Mouse (Mus musculus): ENCODE data around the gene Cmss1. TPM values are rescaled to one million over a fixed set of nuclear protein-coding genes. Genes with fewer than 3 reads are reported as not detected.

Cmss1 gene
- polyA plus RNA-seq, 1 experiment from 2014 or later, result 50.4 TPM

GRCm38 (mm10) chr16:57302792-57303698 is 303.6 kb downstream of the Cmss1 start:
- WGBS, result 84% methylated on average over 25 of the region's 25 CpGs

GRCm38 (mm10) chr16:57301512-57302115 is 305.1 kb downstream of the Cmss1 start:
- ATAC-seq (ENCODE audit: insufficient number of reproducible peaks, insufficient read depth, low FRiP score, low read depth), result no peak
- no peak overlapping the region for H3K27ac ChIP-seq (ENCODE audit: low read length)
- no peak overlapping the region for H3K4me3 ChIP-seq (ENCODE audit: low read depth, low read length)
- 81% methylated on average over 9 of the region's 9 CpGs for WGBS
- H3K9ac ChIP-seq (replicated peaks; ENCODE audit: low read depth, low read length), result no peak overlapping the region
- no peak overlapping the region for H3K4me2 ChIP-seq (replicated peaks; ENCODE audit: low read depth, low read length)
- H3K27me3 ChIP-seq (ENCODE audit: control insufficient read depth, insufficient read depth, low read length), result no peaks in the 10 kb centered on the region
- peaks cover 5% of the 10 kb centered on the region; the same call in 1 of the 2 replicates for H3K4me1 ChIP-seq (ENCODE audit: control insufficient read depth, insufficient read depth, low read length)
- no peaks in the 10 kb centered on the region for H3K36me3 ChIP-seq (ENCODE audit: control insufficient read depth, insufficient read depth, low read length)
- H3K9me3 ChIP-seq (ENCODE audit: control insufficient read depth, low read depth, low read length), result no peaks in the 10 kb centered on the region

More at GRCm38 (mm10) chr16:57302792-57303698, 303.6 kb downstream of the Cmss1 start:
- no peak overlapping the region for H3K4me3 ChIP-seq (ENCODE audit: low read depth, low read length)
- H3K27me3 ChIP-seq (ENCODE audit: control insufficient read depth, insufficient read depth, low read length), result no peaks in the 10 kb centered on the region
- no peaks in the 10 kb centered on the region for H3K36me3 ChIP-seq (ENCODE audit: control insufficient read depth, insufficient read depth, low read length)
- H3K4me1 ChIP-seq (ENCODE audit: control insufficient read depth, insufficient read depth, low read length), result peaks cover 5% of the 10 kb centered on the region; the same call in 1 of the 2 replicates
- no peaks in the 10 kb centered on the region for H3K9me3 ChIP-seq (ENCODE audit: control insufficient read depth, low read depth, low read length)
- H3K9ac ChIP-seq (replicated peaks; ENCODE audit: low read depth, low read length), result no peak overlapping the region
- no peak overlapping the region for H3K27ac ChIP-seq (ENCODE audit: low read length)
- ATAC-seq (ENCODE audit: insufficient number of reproducible peaks, insufficient read depth, low FRiP score, low read depth), result no peak
- no peak overlapping the region for H3K4me2 ChIP-seq (replicated peaks; ENCODE audit: low read depth, low read length)

- no peak for ATAC-seq (ENCODE audit: insufficient number of reproducible peaks, insufficient read depth, low FRiP score, low read depth)
- Histone ChIP-seq H3K4me2 (replicated peaks; ENCODE audit: low read depth, low read length) (no peak overlapping the region), H3K36me3 (ENCODE audit: control insufficient read depth, insufficient read depth, low read length) (no peaks in the 10 kb centered on the region), H3K27me3 (ENCODE audit: control insufficient read depth, insufficient read depth, low read length) (no peaks in the 10 kb centered on the region), H3K9ac (replicated peaks; ENCODE audit: low read depth, low read length) (no peak overlapping the region), H3K4me1 (ENCODE audit: control insufficient read depth, insufficient read depth, low read length) (no peaks in the 10 kb centered on the region), H3K9me3 (ENCODE audit: control insufficient read depth, low read depth, low read length) (no peaks in the 10 kb centered on the region), H3K4me3 (ENCODE audit: low read depth, low read length) (no peak overlapping the region), H3K27ac (ENCODE audit: low read length) (no peak overlapping the region)
- WGBS, result 84% methylated on average over 10 of the region's 10 CpGs
Observed at GRCm38 (mm10) chr16:57295216-57295934, 311.3 kb downstream of the Cmss1 start.

- no peak within 1 kb of the TSS for H3K9ac ChIP-seq (replicated peaks; ENCODE audit: low read depth, low read length)
- WGBS, result 83% methylated on average over 2 of the region's 2 CpGs
- no peak within 1 kb of the TSS for H3K27ac ChIP-seq (ENCODE audit: low read length)
- H3K4me2 ChIP-seq (replicated peaks; ENCODE audit: low read depth, low read length), result no peak within 1 kb of the TSS
- no peaks in the 10 kb centered on the region for H3K9me3 ChIP-seq (ENCODE audit: control insufficient read depth, low read depth, low read length)
- no peaks in the 10 kb centered on the region for H3K4me1 ChIP-seq (ENCODE audit: control insufficient read depth, insufficient read depth, low read length)
- ATAC-seq (ENCODE audit: insufficient number of reproducible peaks, insufficient read depth, low FRiP score, low read depth), result no peak
- H3K27me3 ChIP-seq (ENCODE audit: control insufficient read depth, insufficient read depth, low read length), result no peaks in the 10 kb centered on the region
- H3K4me3 ChIP-seq (ENCODE audit: low read depth, low read length), result no peak within 1 kb of the TSS
- H3K36me3 ChIP-seq (ENCODE audit: control insufficient read depth, insufficient read depth, low read length), result no peaks in the 10 kb centered on the region
Observed at GRCm38 (mm10) chr16:57292765-57293164, 313.9 kb downstream of the Cmss1 start, which contains the start of gene Tmem30c. Gene Tmem30c (minus strand): TSS chr16:57292865.

- Histone ChIP-seq H3K27ac (ENCODE audit: low read length) (no peak overlapping the region), H3K27me3 (ENCODE audit: control insufficient read depth, insufficient read depth, low read length) (no peaks in the 10 kb centered on the region), H3K9ac (replicated peaks; ENCODE audit: low read depth, low read length) (no peak overlapping the region), H3K9me3 (ENCODE audit: control insufficient read depth, low read depth, low read length) (no peaks in the 10 kb centered on the region), H3K4me2 (replicated peaks; ENCODE audit: low read depth, low read length) (no peak overlapping the region), H3K36me3 (ENCODE audit: control insufficient read depth, insufficient read depth, low read length) (no peaks in the 10 kb centered on the region), H3K4me1 (ENCODE audit: control insufficient read depth, insufficient read depth, low read length) (no peaks in the 10 kb centered on the region), H3K4me3 (ENCODE audit: low read depth, low read length) (no peak overlapping the region)
- no peak for ATAC-seq (ENCODE audit: insufficient number of reproducible peaks, insufficient read depth, low FRiP score, low read depth)
- 70% methylated on average over 4 of the region's 4 CpGs for WGBS
Observed at GRCm38 (mm10) chr16:57292296-57292695, 314.4 kb downstream of the Cmss1 start.

- Histone ChIP-seq H3K27ac (ENCODE audit: low read length) (no peak overlapping the region), H3K9me3 (ENCODE audit: control insufficient read depth, low read depth, low read length) (no peaks in the 10 kb centered on the region), H3K27me3 (ENCODE audit: control insufficient read depth, insufficient read depth, low read length) (no peaks in the 10 kb centered on the region), H3K4me2 (replicated peaks; ENCODE audit: low read depth, low read length) (no peak overlapping the region), H3K9ac (replicated peaks; ENCODE audit: low read depth, low read length) (no peak overlapping the region), H3K4me1 (ENCODE audit: control insufficient read depth, insufficient read depth, low read length) (no peaks in the 10 kb centered on the region), H3K36me3 (ENCODE audit: control insufficient read depth, insufficient read depth, low read length) (no peaks in the 10 kb centered on the region), H3K4me3 (ENCODE audit: low read depth, low read length) (no peak overlapping the region)
- no peak for ATAC-seq (ENCODE audit: insufficient number of reproducible peaks, insufficient read depth, low FRiP score, low read depth)
- WGBS, result 92% methylated on average over 5 of the region's 5 CpGs
Observed at GRCm38 (mm10) chr16:57291696-57292095, 315.0 kb downstream of the Cmss1 start.

GRCm38 (mm10) chr16:57281417-57281816 is 325.2 kb downstream of the Cmss1 start:
- no peak overlapping the region for H3K27ac ChIP-seq (ENCODE audit: low read length)
- H3K4me1 ChIP-seq (ENCODE audit: control insufficient read depth, insufficient read depth, low read length), result no peaks in the 10 kb centered on the region
- H3K4me3 ChIP-seq (ENCODE audit: low read depth, low read length), result no peak overlapping the region
- no peaks in the 10 kb centered on the region for H3K27me3 ChIP-seq (ENCODE audit: control insufficient read depth, insufficient read depth, low read length)
- H3K9me3 ChIP-seq (ENCODE audit: control insufficient read depth, low read depth, low read length), result no peaks in the 10 kb centered on the region
- no peak overlapping the region for H3K4me2 ChIP-seq (replicated peaks; ENCODE audit: low read depth, low read length)
- no peaks in the 10 kb centered on the region for H3K36me3 ChIP-seq (ENCODE audit: control insufficient read depth, insufficient read depth, low read length)
- no peak overlapping the region for H3K9ac ChIP-seq (replicated peaks; ENCODE audit: low read depth, low read length)
- ATAC-seq (ENCODE audit: insufficient number of reproducible peaks, insufficient read depth, low FRiP score, low read depth), result no peak
- WGBS, result 77% methylated on average over 8 of the region's 8 CpGs
